Mouse (Mus musculus) skeletal muscle tissue, adult 2 months (tissue): ENCODE data around the gene Thbs4.
A peak's percentile ranks its signal among the peaks of the same experiment; 100 is the strongest.

Experiments used
- DNase-seq: peaks from one replicate; pipeline ENCODE4 v3.0.0-alpha.2; 2012; ENCODE audit warnings: low read depth, low spot score

The Thbs4 gene

GRCm38 (mm10) chr13:92717851-92718665 lies 76.6 kb downstream of the Thbs4 start:
- DNase-seq: no peak

DNA sequence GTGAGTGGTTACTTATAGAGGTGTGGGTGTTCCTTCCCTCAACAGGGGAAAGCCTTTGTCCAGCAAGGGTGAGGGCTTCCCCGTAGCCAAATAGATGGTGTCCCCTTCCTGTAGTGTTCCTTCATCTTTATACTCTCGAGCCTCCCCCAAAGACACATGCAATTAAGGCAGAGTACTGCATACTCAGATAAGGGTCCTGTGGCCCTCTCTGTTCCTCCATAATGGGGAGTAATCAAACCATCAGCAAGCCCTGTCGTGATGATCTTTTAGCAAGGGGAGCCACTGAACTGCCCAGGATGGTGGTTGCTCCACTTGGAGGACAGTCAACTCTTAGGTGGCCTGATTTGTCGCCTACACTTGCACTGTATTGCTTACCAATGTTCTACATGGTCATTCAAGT lies 82.0 kb downstream of the Thbs4 start:
- DNase-seq: no peak

GRCm38 (mm10) chr13:92711821-92712220 lies 82.8 kb downstream of the Thbs4 start:
- no peak for DNase-seq

GRCm38 (mm10) chr13:92710361-92710760 lies 84.3 kb downstream of the Thbs4 start:
- DNase-seq: no peak

DNA sequence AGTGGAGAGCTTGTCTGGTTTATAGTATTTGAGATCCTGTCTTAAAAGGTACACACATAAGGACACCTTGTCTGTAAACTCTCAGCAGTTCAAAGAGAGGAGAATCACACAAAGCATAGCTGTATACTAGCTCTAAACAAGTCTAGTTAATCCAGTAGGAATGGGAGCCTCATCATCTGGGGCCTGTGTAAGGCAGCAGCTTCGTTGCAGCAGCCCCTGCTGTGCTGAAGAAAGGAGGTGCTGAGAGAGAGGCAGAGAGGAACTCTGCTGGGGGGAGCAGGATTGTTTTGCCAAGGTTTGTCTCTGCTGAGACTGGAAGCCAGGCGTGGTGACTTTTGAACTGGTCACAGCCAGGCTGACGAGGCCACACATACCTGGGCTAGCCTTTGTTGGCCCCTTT lies 85.1 kb downstream of the Thbs4 start:
- no peak for DNase-seq

- no peak for DNase-seq
Measured at GRCm38 (mm10) chr13:92708466-92708865, 86.2 kb downstream of the Thbs4 start.

GRCm38 (mm10) chr13:92707941-92708340 lies 86.7 kb downstream of the Thbs4 start:
- no peak for DNase-seq

DNA sequence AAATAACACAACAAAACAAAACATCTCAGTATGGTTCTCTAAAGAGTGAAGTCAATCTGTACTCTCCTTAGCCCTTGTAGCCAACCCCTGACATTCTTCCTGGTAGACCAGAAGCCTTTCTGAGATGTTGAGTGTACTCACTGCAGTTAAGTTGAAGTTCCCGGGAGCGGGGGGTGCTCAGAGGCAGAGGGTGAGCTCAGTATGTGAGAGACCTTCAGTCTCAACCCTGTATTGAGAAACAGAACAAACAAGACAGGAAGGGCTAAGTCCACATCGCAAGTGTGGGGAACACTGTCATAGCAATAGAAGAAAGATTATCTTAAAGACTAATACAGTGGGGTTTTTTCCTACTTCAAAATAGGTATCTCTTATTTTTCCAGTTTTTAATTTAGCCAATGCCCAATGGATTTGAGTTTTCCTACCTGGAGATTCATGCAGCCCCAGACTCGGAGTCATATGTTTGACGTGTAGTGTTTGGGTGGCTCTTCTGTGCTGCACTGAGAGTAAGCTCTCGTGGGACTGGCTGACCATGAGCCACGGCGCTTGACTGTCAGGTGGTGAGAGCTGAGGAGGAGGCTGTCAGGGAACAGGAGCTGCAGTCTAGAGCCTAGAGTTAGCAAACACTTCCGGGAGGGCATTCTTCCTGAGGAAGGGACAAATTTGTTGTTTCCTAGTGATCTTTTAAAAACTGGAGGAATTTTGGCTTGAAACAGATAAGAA lies 88.1 kb downstream of the Thbs4 start:
- DNase-seq: no peak

DNA sequence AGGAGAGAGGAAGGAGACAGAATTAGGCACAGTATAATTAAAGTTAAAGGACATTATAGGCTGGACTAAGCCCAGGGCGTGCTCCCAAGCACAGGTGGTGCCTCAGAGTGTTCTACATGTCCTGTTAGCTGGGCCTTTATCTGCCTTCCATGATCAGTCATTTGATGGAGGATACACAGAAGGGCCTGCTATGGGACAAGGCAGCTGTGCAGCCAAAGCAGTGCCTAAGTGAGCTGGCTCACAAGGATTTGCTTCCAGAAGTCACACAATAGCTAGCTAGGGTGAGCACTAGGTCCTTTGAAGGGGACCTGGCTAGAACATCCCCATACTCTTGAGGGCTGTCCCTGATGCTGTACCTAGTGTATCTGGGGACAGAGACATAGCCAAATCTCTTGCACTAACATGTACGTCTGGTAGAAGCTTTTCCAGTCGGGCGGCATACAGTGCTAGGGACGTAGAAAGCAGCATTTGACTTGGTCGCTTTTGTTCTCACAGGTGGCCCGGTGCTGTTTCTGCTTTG lies 89.5 kb downstream of the Thbs4 start:
- DNase-seq: no peak

GRCm38 (mm10) chr13:92704189-92704588 lies 90.4 kb downstream of the Thbs4 start:
- no peak for DNase-seq

DNA sequence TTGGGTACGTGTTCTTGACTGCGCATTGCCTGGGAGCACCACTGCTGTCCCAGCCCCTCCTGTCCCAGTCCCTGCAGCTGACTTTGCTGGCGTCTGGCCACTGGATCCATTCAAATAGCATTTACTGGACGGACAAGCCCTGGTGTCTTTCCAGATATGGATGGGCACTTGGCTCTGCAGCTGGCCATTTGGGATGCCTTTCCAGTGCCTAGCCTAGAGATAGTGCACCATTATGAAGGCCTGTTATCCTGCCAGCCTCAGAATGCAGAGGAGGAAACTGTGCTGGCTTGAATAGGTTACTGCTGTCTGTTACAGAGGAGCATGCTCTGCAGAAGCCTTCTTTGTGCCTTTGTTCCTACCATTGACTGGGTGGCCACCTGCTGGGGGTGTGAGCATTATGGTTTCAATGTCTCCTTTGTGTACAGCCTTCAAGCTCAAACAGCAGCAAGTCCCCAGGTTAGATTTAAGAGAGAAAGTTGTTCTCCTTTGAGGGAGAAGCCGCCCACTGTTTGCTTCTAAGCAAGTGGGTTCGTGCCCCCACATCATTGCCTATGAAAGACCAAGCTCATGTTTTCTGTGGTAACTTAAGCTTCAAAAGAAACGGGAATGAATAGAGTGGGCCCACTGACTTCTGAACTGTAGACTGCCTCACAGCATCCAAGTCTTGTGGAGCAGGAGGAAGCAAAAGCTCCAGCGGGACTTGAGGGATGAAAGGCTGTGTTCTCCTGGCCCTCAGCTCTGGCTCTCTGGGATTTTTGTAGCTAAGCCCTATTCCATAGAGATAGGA lies 91.2 kb downstream of the Thbs4 start:
- DNase-seq: peak; percentile 10

DNA sequence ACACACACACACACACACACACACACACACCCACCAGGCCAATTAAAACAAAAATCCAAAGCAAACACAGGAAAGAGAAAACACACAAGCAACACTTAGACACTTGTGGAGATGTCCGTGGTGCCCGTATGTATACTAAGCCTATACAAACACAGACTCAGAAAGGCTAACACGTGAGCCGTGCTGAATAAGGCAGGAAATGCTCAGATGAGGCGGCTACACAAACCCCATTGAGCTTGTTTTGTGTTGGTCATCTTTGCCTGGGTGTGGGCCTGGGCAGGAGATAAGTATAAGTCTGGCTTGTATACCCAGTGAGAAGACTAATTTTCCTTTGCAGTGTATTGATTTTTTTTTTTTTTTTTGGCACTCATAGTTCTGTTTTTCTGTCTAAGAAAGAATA lies 92.6 kb downstream of the Thbs4 start:
- no peak for DNase-seq
